Mouse (Mus musculus) hindbrain, embryonic 15.5 days (tissue): Measurements from ENCODE around the gene Poc1a. TPM values are rescaled to one million over a fixed set of nuclear protein-coding genes. Genes with fewer than 3 reads are reported as not detected.

ENCODE experiments used
- ATAC-seq: fragments of 200-750 bp; cut with Nextera tagmentation; 2 replicates; pipeline ENCODE4 v1.8.0; 2017; ENCODE audit warnings: low read depth, moderate number of reproducible peaks, moderate TSS enrichment; ENCODE audit not compliant: low FRiP score
- H3K27ac ChIP-seq: fragments of 300-500 bp; sonication (generic); replicated peaks from 2 replicates; pipeline ENCODE4 v1.5.1; 2015; ENCODE audit warnings: mild to moderate bottlenecking, inconsistent platforms
- H3K27me3 ChIP-seq: fragments of 300-500 bp; sonication (generic); 2 replicates; pipeline ENCODE4 v1.6.1; 2015; ENCODE audit warnings: control low read depth, inconsistent platforms
- H3K36me3 ChIP-seq: fragments of 300-500 bp; sonication (generic); 2 replicates; pipeline ENCODE4 v1.6.1; 2015; ENCODE audit warnings: control low read depth, inconsistent platforms
- H3K4me1 ChIP-seq: fragments of 300-500 bp; sonication (generic); replicated peaks from 2 replicates; pipeline ENCODE4 v1.6.1; 2015; ENCODE audit warnings: control low read depth, inconsistent platforms
- H3K4me2 ChIP-seq: fragments of 300-500 bp; sonication (generic); 2 replicates; pipeline ENCODE4 v1.6.1; 2015; ENCODE audit warnings: moderate library complexity, mild to moderate bottlenecking, inconsistent platforms
- H3K4me3 ChIP-seq: fragments of 300-500 bp; sonication (generic); 2 replicates; pipeline ENCODE4 v1.5.1; 2015; ENCODE audit warnings: mild to moderate bottlenecking, inconsistent platforms
- H3K9ac ChIP-seq: fragments of 300-500 bp; sonication (generic); 2 replicates; pipeline ENCODE4 v1.6.1; 2015; ENCODE audit warnings: inconsistent platforms
- H3K9me3 ChIP-seq: fragments of 300-500 bp; sonication (generic); 2 replicates; pipeline ENCODE4 v1.6.1; 2016; ENCODE audit warnings: control low read depth, inconsistent platforms
- WGBS: fragments of 180-500 bp; shearing (Covaris S2); methylation state at CpG from one replicate; pipeline ENCODE4 v1.1.7; 2015; 5-methylcytosine and 5-hydroxymethylcytosine counted together
- polyA plus RNA-seq: library from polyadenylated mRNA; unstranded; fragments of >200 nt; fragmentation: Nextera tagmentation; extraction: Ambion mirVana; gene quantifications from 2 replicates; pipeline ENCODE4 v1.2.1, GENCODE M21; 2015

The Poc1a gene
- polyA plus RNA-seq, 1 experiment from 2014 or later = 8.8 TPM

DNA sequence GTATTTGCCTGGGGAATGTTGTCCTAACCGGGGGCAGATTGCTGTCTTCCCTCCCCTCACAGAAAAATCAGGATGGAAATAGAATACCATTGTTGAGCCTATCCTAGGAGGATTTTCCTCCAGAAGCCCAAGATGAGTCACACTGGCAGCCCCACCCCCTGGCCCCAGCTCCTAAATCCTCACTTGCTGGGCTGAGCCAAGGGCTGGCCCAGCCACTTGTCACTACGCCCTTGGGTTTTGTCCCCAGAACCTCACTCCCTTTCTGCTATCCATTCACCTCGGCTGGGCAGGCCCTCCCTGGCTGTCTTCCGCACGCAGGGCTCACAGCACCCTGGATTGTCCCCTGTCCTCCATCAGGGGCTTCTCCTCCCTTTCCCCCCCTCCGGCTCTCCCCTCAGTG lies 64.3 kb downstream of the Poc1a start:
- Histone ChIP-seq H3K4me1 (no peaks in the 10 kb centered on the region; the same call in 1 of the 2 replicates), H3K9me3 (no peaks in the 10 kb centered on the region), H3K9ac (no peak overlapping the region), H3K36me3 (no peaks in the 10 kb centered on the region), H3K4me3 (no peak overlapping the region), H3K4me2 (no peak overlapping the region), H3K27me3 (no peaks in the 10 kb centered on the region), H3K27ac (no peak overlapping the region)
- 54% methylated on average over 6 of the region's 6 CpGs for WGBS
- ATAC-seq = no peak

DNA sequence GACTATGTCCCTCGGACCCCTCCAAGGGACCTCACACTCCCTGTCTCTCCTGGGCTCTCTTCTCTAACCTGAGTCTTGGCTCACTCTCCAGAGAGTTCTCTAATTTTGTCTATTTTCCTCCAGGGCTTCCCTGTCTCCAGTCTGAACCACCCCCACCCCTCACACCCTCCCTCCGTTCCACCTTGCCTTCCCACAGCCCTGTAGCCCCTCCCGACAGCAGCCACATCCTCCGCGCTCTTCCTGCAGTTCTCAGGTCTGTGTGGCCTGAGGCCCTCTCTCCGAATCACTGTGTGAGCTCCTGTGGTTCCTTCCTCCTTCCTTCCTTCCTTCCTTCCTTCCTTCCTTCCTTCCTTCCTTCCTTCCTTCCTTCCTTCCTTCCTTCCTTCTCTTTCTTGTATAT lies 64.8 kb downstream of the Poc1a start:
- Histone ChIP-seq H3K4me3 (no peak overlapping the region), H3K9ac (no peak overlapping the region), H3K27me3 (no peaks in the 10 kb centered on the region), H3K27ac (no peak overlapping the region), H3K4me1 (no peaks in the 10 kb centered on the region; the same call in 1 of the 2 replicates), H3K4me2 (no peak overlapping the region), H3K9me3 (no peaks in the 10 kb centered on the region), H3K36me3 (no peaks in the 10 kb centered on the region)
- WGBS = 60% methylated on average over 6 of the region's 6 CpGs
- ATAC-seq = no peak

DNA sequence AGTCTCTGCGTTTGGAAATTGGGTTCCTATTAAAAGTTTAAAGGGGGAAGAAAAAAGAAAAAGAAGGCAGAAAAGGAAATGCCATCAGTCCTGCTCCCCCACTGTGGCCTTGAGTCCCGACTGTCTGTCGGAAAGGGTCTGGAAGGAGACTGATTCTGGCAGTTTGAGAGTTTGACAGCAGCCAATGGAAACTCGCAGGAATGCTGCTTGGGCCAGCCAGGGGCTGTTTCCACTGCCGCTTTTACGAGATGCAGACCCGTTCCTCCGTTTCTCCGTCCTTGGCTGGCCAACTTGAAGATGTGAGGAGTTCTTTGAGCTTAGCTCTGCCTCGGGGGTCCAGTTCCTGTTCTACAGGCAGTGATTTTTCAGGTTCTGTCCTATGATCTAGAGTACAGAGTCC lies 67.4 kb downstream of the Poc1a start:
- Histone ChIP-seq H3K27ac (no peak overlapping the region), H3K9me3 (no peaks in the 10 kb centered on the region), H3K9ac (no peak overlapping the region), H3K4me1 (no peaks in the 10 kb centered on the region; the same call in 1 of the 2 replicates), H3K27me3 (no peaks in the 10 kb centered on the region), H3K36me3 (no peaks in the 10 kb centered on the region), H3K4me2 (no peak overlapping the region), H3K4me3 (no peak overlapping the region)
- ATAC-seq = no peak
- 78% methylated on average over 10 of the region's 10 CpGs for WGBS

DNA sequence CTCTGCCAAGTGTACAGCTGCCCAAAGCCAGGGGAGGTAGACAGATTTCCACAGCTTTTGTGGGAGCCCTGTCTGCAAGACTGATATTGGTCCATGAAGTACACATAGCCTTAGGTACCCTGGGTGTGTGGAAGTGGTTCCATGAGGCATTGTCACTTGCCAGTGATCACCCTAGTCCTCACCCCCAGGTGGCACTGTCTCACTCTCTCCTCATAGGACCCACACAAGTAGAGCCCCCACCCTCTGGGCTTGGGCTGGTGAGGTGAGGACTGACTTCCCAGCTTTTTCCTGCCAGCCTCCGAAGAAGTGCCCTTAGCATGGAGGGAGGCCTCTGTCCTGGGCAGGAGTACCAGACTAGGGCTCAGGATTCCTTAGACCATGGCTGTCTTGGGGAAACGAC lies 68.2 kb downstream of the Poc1a start:
- Histone ChIP-seq H3K4me1 (no peaks in the 10 kb centered on the region; the same call in 1 of the 2 replicates), H3K9me3 (no peaks in the 10 kb centered on the region), H3K4me2 (no peak overlapping the region), H3K27me3 (no peaks in the 10 kb centered on the region), H3K36me3 (no peaks in the 10 kb centered on the region), H3K9ac (no peak overlapping the region), H3K4me3 (no peak overlapping the region), H3K27ac (no peak overlapping the region)
- 0 out of 2 replicates have a peak, but pooled peaks have one; percentile 56 for ATAC-seq
- WGBS = 67% methylated on average over 2 of the region's 2 CpGs

DNA sequence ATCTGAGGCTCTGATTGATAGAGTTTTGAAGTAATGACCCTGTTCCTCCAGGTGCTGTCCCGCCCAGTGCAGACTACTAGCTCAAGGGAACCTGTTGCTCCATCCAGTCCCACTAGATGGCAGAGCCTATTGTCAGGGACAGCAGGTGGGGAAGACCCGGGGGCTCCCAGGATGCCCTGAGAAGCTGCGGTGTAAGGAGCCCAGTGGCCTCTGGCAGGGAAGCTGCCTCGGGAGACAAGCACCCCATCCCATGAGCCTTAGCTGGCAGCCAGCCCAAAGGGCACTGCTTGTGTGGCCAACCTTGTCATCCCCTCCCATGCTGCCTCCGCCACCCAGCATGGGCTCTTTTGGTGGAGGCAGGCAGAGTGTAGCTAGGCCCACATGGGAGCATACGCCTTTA lies 70.3 kb downstream of the Poc1a start:
- Histone ChIP-seq H3K9ac (no peak overlapping the region), H3K27me3 (no peaks in the 10 kb centered on the region), H3K4me2 (no peak overlapping the region), H3K9me3 (no peaks in the 10 kb centered on the region), H3K27ac (no peak overlapping the region), H3K36me3 (no peaks in the 10 kb centered on the region), H3K4me1 (0 out of 2 replicates have a peak, but pooled peaks cover 5% of the 10 kb centered on the region), H3K4me3 (no peak overlapping the region)
- 71% methylated on average over 6 of the region's 6 CpGs for WGBS
- no peak for ATAC-seq

DNA sequence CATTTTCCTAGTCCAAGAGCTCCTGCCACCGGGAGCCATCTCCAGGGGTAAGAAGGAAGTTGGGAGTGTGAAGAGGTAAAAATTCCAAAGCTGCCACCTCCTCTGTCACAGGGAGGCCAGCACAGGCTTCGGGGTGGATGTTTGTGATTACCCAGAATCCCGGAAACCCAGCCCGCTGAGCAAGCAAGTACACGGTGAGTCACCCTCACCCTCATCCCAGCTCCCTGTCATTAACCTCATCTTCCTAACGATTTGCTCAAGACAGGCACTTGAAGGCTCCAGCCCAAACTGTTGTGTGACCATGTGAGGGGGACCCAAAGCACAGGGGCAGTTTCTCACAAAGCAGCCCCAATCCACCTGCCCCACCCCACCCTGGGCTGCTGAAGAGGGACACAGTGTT lies 72.9 kb downstream of the Poc1a start:
- no peak for ATAC-seq

DNA sequence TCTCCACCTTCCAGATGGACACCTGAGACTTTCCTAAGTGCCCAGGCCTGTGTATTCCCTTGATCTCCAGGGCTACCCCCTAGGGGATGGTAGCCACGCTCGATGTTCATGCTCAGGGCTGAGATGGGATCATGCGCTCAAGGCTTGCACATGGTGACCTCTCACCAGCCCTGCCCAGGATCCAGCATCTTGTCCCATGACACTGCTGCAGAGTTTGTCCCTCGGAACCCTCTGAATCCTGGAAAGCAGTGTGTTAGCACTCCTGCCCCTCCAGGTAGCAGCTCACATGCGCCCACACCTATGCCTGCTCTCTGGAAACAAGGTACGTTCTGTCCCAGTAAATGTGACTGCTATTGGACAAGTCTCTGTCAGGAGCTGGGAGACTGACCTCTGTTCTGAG lies 73.9 kb downstream of the Poc1a start:
- no peak for ATAC-seq
- Histone ChIP-seq H3K4me1 (0 out of 2 replicates have a peak, but pooled peaks cover 7% of the 10 kb centered on the region), H3K4me3 (no peak overlapping the region), H3K36me3 (no peaks in the 10 kb centered on the region), H3K9me3 (no peaks in the 10 kb centered on the region), H3K4me2 (no peak overlapping the region), H3K27ac (no peak overlapping the region), H3K9ac (no peak overlapping the region), H3K27me3 (no peaks in the 10 kb centered on the region)
- 86% methylated on average over 6 of the region's 6 CpGs for WGBS

More for the DNA sequence above, 72.9 kb downstream of the Poc1a start:
- WGBS = 84% methylated on average over 6 of the region's 6 CpGs
- Histone ChIP-seq H3K9me3 (no peaks in the 10 kb centered on the region), H3K36me3 (no peaks in the 10 kb centered on the region), H3K4me2 (no peak overlapping the region), H3K4me1 (0 out of 2 replicates have a peak, but pooled peaks cover 7% of the 10 kb centered on the region), H3K9ac (no peak overlapping the region), H3K27ac (no peak overlapping the region), H3K4me3 (no peak overlapping the region), H3K27me3 (no peaks in the 10 kb centered on the region)

DNA sequence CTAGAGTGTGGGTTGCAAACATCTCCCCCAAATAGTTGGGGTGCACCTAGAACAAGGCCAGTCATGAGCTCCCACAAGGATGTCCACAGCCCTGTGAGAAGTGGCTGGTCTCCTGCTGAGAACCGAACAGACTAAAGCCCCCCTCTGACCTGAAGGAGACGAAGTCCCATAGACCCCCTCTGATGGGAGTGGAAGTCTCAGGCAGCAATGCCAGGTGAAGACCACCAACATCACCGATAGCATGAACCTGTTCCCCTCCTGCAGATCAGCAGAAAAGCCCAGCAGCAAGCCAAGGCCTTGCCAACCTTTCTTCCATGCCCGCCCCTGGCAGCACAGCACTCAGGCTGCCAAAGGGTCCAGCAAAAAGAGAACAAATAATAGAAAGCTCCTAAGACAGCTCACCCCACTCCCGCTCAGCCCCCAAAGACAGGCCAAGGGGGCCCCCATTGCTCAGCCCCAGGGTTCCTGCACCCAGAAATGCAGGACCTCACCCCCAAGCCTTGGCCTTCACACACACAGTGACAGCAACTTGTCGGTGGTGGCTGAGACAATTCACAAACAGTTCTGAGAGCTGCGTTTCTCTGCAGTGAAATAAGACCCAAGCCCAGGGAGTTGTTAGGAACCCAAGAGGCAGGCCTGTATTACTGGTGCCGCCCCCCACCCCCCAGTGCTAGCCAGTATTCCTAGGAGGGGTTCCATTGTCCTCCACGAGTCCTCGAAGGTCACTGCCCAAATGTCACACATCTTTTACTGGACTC lies 74.5 kb downstream of the Poc1a start:
- no peak overlapping the region for H3K4me3 ChIP-seq
- H3K9ac ChIP-seq = no peak overlapping the region
- H3K36me3 ChIP-seq = no peaks in the 10 kb centered on the region
- H3K9me3 ChIP-seq = no peaks in the 10 kb centered on the region
- 73% methylated on average over 10 of the region's 10 CpGs for WGBS
- no peaks in the 10 kb centered on the region for H3K27me3 ChIP-seq
- no peak overlapping the region for H3K4me2 ChIP-seq
- H3K4me1 ChIP-seq = 0 out of 2 replicates have a peak, but pooled peaks cover 7% of the 10 kb centered on the region
- no peak overlapping the region for H3K27ac ChIP-seq
- ATAC-seq = no peak

DNA sequence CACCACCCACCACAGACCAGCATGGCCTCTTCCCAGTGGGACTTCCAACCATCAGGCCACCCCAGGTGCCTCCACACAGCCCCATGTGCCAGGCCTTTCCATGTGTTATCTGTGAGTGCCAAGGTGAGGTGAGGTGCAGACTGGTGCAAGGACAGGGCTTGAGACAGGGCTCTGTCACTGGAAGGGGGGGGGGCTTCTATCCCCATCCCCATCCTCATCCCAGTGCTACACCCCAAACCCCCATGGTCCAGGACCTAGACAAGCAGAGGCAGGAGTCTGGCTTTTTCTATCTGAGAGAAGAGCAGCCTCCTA lies 75.1 kb downstream of the Poc1a start:
- Histone ChIP-seq H3K9ac (no peak overlapping the region), H3K4me3 (no peak overlapping the region), H3K36me3 (no peaks in the 10 kb centered on the region), H3K4me1 (0 out of 2 replicates have a peak, but pooled peaks cover 7% of the 10 kb centered on the region), H3K4me2 (no peak overlapping the region), H3K27me3 (no peaks in the 10 kb centered on the region), H3K27ac (0 out of 2 replicates have a peak overlapping the region, but pooled peaks have one; percentile 20), H3K9me3 (no peaks in the 10 kb centered on the region)
- ATAC-seq = 0 out of 2 replicates have a peak, but pooled peaks have one; percentile 12

DNA sequence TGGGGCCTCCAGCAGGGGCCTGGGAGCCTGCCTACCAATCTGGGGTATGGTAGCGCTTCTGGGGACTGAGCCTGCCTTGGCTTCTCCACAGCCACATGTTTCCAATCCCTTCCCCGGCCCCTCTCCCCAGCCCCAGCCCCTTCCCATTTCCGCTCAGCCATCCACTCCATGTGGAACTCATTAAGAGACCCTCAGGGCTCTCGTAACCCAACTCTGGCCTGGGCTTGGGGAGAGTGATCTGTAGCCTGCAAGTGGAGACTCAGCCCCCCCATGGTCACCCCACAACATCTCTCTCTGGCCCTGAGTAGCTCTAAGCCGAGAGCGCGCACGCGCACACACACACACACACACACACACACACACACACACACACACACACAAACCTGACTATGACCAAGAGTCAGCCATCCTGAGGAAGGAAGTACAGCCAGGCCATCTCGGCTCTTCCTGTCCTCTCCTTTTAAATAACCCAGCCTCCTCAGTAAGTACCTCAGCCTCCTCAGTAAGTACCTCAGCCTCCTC lies 75.5 kb downstream of the Poc1a start:
- H3K9ac ChIP-seq = no peak overlapping the region
- H3K4me3 ChIP-seq = no peak overlapping the region
- H3K27me3 ChIP-seq = no peaks in the 10 kb centered on the region
- H3K27ac ChIP-seq = 0 out of 2 replicates have a peak overlapping the region, but pooled peaks have one; percentile 20
- no peaks in the 10 kb centered on the region for H3K9me3 ChIP-seq
- 0 out of 2 replicates have a peak, but pooled peaks have one; percentile 35 for ATAC-seq
- WGBS = 71% methylated on average over 10 of the region's 10 CpGs
- no peak overlapping the region for H3K4me2 ChIP-seq
- no peaks in the 10 kb centered on the region for H3K36me3 ChIP-seq
- 0 out of 2 replicates have a peak, but pooled peaks cover 7% of the 10 kb centered on the region for H3K4me1 ChIP-seq

DNA sequence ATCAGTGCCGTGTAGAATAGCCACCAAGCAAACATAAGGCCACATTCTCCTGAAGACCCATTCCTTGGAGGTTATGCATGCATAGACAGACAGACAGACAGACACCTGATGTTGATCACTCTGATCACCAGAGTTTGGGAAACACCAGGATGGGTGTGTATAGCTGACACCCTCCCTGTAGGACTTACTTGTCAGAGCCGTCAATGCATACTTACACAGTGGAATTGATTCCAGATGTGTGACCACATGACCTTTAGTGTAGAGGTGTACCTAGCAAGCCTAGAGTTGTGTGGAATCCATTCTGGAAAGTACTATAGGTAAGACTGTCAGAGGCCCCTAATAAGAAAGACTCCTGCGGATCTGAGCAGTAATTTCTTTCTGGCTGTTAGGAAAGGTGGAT lies 76.3 kb downstream of the Poc1a start:
- no peak overlapping the region for H3K27ac ChIP-seq
- H3K27me3 ChIP-seq = no peaks in the 10 kb centered on the region
- H3K9me3 ChIP-seq = no peaks in the 10 kb centered on the region
- H3K4me1 ChIP-seq = 0 out of 2 replicates have a peak, but pooled peaks cover 7% of the 10 kb centered on the region
- no peak overlapping the region for H3K4me3 ChIP-seq
- no peak overlapping the region for H3K9ac ChIP-seq
- WGBS = 83% methylated on average over 3 of the region's 3 CpGs
- no peak for ATAC-seq
- H3K36me3 ChIP-seq = no peaks in the 10 kb centered on the region
- no peak overlapping the region for H3K4me2 ChIP-seq

DNA sequence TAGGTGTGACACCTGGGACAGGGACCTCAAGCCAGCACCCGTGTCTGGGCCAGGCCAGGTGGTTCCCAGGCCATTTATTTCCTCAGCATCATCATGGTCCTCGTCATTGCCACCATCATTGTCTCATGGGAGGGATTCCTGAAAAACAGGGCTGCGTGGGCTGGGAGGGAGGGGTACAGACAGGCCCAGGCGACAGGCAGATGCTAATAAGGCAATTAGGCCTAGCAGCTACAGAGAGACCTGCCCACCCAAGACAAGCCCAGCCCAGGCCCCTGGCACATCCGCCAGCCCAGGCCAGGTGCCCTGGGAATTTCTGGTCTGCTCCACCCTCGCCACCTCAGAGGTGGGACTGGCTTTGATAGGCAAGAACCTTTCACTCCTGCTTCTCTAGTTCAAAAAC lies 78.4 kb downstream of the Poc1a start:
- 62% methylated on average over 6 of the region's 6 CpGs for WGBS
- H3K4me3 ChIP-seq = no peak overlapping the region
- H3K9ac ChIP-seq = no peak overlapping the region
- no peaks in the 10 kb centered on the region for H3K27me3 ChIP-seq
- H3K9me3 ChIP-seq = no peaks in the 10 kb centered on the region
- ATAC-seq = no peak
- no peak overlapping the region for H3K4me2 ChIP-seq
- no peak overlapping the region for H3K27ac ChIP-seq
- 0 out of 2 replicates have a peak, but pooled peaks cover 7% of the 10 kb centered on the region for H3K4me1 ChIP-seq
- no peaks in the 10 kb centered on the region for H3K36me3 ChIP-seq
